Mouse (Mus musculus) layer of hippocampus, postnatal 10 days (tissue): ENCODE data around the gene Gpn1. TPM values are rescaled to one million over a fixed set of nuclear protein-coding genes. Genes with fewer than 3 reads are reported as not detected.

Experiments
- DNase-seq, 2 experiments: peaks; one replicate each; pipeline ENCODE4 v3.0.0; 2021; ENCODE audit warnings: low spot score in 2 of 2
- total RNA-seq, 2 experiments: library from RNA; stranded (reverse); gene quantifications; 2 replicates each; pipeline ENCODE4 v1.2.3; 2021

The Gpn1 gene
- total RNA-seq, 2 experiments from 2014 or later: 34.9 to 37.5 TPM

GRCm38 (mm10) chr5:31535228-31535627 lies 40.7 kb downstream of the Gpn1 start:
- no peak for DNase-seq

GRCm38 (mm10) chr5:31559401-31559800 lies 64.9 kb downstream of the Gpn1 start:
- DNase-seq: no peak

- DNase-seq: no peak
Measured at GRCm38 (mm10) chr5:31560352-31560751, 65.8 kb downstream of the Gpn1 start.

- DNase-seq: peak; percentile 59 to 71
Measured at GRCm38 (mm10) chr5:31562036-31562666, 67.6 kb downstream of the Gpn1 start.

Other genes with a start within 250 kb of the Gpn1 start
- 1 to 10 TPM; 2.3 to 2.9 TPM for gene Krtcap3, start 243.1 kb upstream of the Gpn1 start, total RNA-seq
- 10 to 100 TPM; 68.7 to 70.3 TPM for gene Ift172, start 203.6 kb upstream of the Gpn1 start, total RNA-seq
- 100 to 1,000 TPM; 164 to 185 TPM for gene Fndc4, start 198.7 kb upstream of the Gpn1 start, total RNA-seq
- under 1 TPM; 0.09 to 0.25 TPM for gene Gckr, start 197.3 kb upstream of the Gpn1 start, total RNA-seq
- gene Zfp512, start 42.3 kb upstream of the Gpn1 start, total RNA-seq: 10 to 100 TPM; 51.5 to 55.8 TPM
- gene 4930548H24Rik, start 9.0 kb upstream of the Gpn1 start, total RNA-seq: under 1 TPM; 0.16 to 0.37 TPM
- gene Slc4a1ap, start 32.3 kb downstream of the Gpn1 start, total RNA-seq: 10 to 100 TPM; 52.5 to 52.9 TPM
- 10 to 100 TPM; 16.5 to 16.6 TPM for gene Supt7l, start 33.1 kb downstream of the Gpn1 start, total RNA-seq
- 100 to 1,000 TPM; 135 to 151 TPM for gene Mrpl33, start 102.2 kb downstream of the Gpn1 start, total RNA-seq
- 1 to 10 TPM; 2.7 TPM for gene Rbks, start 202.9 kb downstream of the Gpn1 start, total RNA-seq
- 10 to 100 TPM; 39.5 to 41.2 TPM for gene Babam2, start 202.9 kb downstream of the Gpn1 start, total RNA-seq